Mouse (Mus musculus) c-Kit-positive CD71-positive TER-119-positive erythroid progenitor cells, embryonic 14.5 days (primary cell): Measurements from ENCODE around the gene 1700067P10Rik.

ENCODE experiments used
- DNase-seq: peaks from one replicate; pipeline ENCODE4 v3.0.0-alpha.2; 2013; ENCODE audit warnings: low spot score

Gene 1700067P10Rik

DNA sequence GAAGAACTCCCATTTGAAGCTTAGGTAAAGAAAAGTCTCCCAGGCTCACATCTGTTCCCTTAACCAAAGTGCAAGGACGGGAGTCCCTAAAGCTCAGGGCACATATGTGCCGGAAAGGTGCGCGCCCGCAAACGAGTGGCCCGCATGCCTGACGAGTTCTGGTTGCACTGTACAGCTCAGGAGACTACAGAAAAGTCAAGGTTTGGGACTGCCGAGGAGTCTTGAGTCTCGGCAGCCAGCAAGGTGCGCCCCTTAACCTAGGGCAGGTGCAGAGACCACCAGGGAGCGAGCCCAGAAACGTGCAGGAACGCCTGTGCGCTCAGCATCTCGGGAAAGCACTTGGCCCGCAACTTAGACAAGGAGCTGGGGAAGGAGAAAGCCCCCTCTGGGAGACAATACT lies 7.2 kb downstream of the 1700067P10Rik start:
- no peak for DNase-seq

DNA sequence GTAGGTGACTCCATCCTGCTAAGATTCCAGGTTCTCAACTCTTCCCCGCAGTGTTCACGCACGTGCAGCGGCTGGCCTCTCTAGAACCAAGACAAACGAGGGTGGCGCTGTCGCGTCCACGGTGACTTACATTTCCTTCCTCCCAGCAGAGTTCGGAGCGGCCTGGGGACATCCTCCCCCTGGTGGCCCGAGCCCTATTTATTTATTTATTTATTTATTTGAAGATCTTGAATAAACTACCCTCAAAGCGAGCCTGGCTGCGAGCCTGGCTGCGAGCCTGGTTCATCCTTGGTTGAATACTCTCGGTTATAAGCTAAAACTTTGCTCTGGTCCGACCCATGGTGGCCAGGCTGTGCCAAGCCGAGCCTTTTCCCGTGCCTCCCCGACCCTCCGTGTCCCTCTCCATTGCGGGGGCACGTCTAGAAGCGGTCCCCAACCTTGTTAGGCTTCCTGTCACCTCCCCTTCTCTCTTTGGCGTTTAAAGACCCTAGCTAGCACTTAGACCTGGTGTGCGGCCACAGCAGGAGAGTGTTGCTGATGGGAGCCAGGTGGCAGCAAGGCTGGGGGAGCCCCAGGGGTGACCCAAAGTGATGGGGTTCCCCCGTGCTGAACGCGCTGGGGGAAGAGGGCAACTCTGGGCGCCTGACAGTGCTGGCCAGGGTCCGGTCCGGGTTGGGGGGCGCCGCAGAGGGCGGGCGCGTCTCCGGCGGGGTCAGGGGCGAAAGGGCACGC lies 8.1 kb downstream of the 1700067P10Rik start:
- peak; percentile 7 for DNase-seq

GRCm38 (mm10) chr17:48097743-48098527 lies 8.8 kb downstream of the 1700067P10Rik start:
- DNase-seq = no peak

GRCm38 (mm10) chr17:48098528-48098890 lies 9.4 kb downstream of the 1700067P10Rik start:
- DNase-seq = no peak

GRCm38 (mm10) chr17:48099312-48099711 lies 10.2 kb downstream of the 1700067P10Rik start:
- DNase-seq = no peak

- DNase-seq = peak; percentile 70
Measured at GRCm38 (mm10) chr17:48100441-48101417, 11.6 kb downstream of the 1700067P10Rik start.

DNA sequence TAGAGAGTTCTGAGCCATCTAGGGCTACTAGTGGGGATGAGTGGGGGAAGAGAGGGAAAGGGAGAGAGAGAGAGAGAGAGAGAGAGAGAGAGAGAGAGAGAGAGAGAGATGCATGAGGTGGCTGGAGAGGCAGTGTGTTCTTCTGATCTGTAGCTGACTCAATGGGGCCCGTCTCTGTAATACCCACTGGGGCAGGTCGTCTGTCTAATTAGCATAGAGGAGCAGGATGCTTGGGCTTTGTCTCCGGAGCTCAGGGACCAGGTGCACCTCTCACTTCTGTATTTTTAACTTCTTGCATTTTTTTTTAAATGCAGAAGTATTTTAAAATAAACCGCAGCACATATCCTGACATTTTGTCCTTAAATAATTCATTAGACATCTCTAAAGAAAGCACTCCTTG lies 18.2 kb downstream of the 1700067P10Rik start:
- DNase-seq = no peak

DNA sequence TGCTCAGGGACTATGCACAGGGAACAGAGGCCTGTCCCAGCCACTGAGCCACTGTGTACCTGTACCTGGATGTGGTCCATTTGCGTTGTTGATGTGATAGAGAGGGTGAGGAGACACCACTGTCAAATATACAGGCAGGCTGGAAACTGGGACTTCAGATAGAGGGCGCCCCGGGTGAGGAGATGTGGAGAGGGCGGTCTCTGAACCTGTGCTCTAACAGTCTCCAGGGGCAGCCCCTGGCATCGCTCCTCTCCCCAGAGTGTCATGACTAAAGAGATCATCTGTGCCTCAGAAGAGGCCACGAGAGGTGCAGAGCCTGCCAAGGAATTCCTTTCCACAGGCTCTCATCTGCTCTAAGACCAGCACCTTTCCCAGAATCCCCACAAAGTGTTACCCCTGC lies 18.7 kb downstream of the 1700067P10Rik start:
- no peak for DNase-seq

- DNase-seq = no peak
Measured at GRCm38 (mm10) chr17:48108520-48108919, 19.4 kb downstream of the 1700067P10Rik start.

DNA sequence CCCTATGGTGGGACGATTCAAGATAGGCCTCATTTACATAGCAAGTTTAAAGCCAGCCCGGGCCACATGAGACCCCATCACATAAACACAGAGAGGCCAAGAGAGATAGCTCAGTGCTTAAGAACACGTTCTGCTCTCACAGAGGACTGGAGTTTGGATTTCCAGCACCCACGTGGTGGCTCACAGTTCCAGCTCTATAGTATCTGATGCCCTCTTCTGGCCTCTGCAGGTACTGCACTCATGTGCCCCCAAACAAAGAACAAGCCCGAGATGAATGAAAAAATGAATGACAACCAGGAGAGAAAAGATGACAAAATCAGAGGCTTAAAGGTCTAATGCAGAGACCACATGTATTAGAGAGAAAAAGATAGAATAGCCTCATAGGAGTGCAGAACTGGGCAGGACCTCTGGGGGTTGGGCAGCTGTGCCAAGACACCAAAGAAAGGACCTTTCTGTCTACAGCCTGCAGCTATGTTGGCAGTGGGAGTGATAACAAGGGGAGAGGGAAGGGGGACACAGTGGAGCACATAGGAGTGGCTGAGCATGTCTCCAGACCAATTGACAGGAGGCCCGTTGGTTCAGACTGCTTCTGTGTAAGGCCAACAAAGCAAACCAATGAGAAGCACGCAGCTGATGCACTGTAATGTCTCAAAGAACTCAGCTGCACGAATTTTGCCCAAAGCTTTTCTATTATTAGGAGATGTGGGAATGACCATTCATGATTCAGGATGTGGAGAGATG lies 21.6 kb downstream of the 1700067P10Rik start:
- peak; percentile 30 for DNase-seq

GRCm38 (mm10) chr17:48118570-48118969 lies 29.5 kb downstream of the 1700067P10Rik start:
- DNase-seq = no peak

DNA sequence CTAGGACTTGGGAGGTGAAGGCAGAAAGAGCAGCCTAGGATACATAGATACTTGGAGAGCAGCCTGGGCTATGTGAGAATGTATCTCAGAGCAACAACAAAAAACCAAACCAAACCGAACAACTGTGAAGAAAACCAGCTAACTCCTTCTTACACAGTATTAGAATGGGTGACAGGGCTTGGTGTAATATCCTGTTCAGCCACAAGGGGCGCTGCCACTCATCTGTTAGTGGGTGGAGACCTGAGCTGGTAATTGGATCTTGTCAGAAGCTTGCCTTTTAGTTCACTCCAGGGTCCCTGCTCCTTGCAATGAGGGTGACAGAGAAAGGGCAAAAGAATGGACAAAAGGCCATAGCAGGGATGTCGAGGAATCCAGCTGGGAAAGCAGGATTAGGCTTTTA lies 30.5 kb downstream of the 1700067P10Rik start:
- peak; percentile 67 for DNase-seq

- no peak for DNase-seq
Measured at GRCm38 (mm10) chr17:48120456-48120855, 31.3 kb downstream of the 1700067P10Rik start.

- DNase-seq = no peak
Measured at GRCm38 (mm10) chr17:48132810-48133209, 43.7 kb downstream of the 1700067P10Rik start.
